Mouse (Mus musculus): ENCODE results near the gene Mapk8ip2. TPM values are rescaled to one million over a fixed set of nuclear protein-coding genes. Genes with fewer than 3 reads are reported as not detected.

Mapk8ip2 gene
- total RNA-seq, 2 experiments from 2014 or later, result not detected

- peak; percentile 99 for ATAC-seq (replicated peaks; ENCODE audit: poor library complexity)
Observed at GRCm38 (mm10) chr15:89452906-89453864, 528 bp upstream of the Mapk8ip2 start.

GRCm38 (mm10) chr15:89454857-89455256, 1.1 kb downstream of the Mapk8ip2 start:
- no peak for ATAC-seq (replicated peaks; ENCODE audit: poor library complexity)

GRCm38 (mm10) chr15:89455642-89456041, 1.9 kb downstream of the Mapk8ip2 start:
- no peak for ATAC-seq (replicated peaks; ENCODE audit: poor library complexity)

GRCm38 (mm10) chr15:89458942-89459341, 5.2 kb downstream of the Mapk8ip2 start:
- ATAC-seq (replicated peaks; ENCODE audit: poor library complexity), result peak; percentile 35

- no peak for ATAC-seq (replicated peaks; ENCODE audit: poor library complexity)
Observed at GRCm38 (mm10) chr15:89459821-89460220, 6.1 kb downstream of the Mapk8ip2 start.

GRCm38 (mm10) chr15:89460298-89460697, 6.6 kb downstream of the Mapk8ip2 start:
- no peak for ATAC-seq (replicated peaks; ENCODE audit: poor library complexity)

- ATAC-seq (replicated peaks; ENCODE audit: poor library complexity), result no peak
Observed at GRCm38 (mm10) chr15:89461321-89461720, 7.6 kb downstream of the Mapk8ip2 start.

GRCm38 (mm10) chr15:89462176-89462575, 8.5 kb downstream of the Mapk8ip2 start:
- no peak for ATAC-seq (replicated peaks; ENCODE audit: poor library complexity)

- peak; percentile 85 for ATAC-seq (replicated peaks; ENCODE audit: poor library complexity)
Observed at GRCm38 (mm10) chr15:89463334-89464235, 9.9 kb downstream of the Mapk8ip2 start.

GRCm38 (mm10) chr15:89465052-89465451, 11.3 kb downstream of the Mapk8ip2 start:
- no peak for ATAC-seq (replicated peaks; ENCODE audit: poor library complexity)

GRCm38 (mm10) chr15:89468577-89468976, 14.9 kb downstream of the Mapk8ip2 start:
- peak; percentile 90 for ATAC-seq (replicated peaks; ENCODE audit: poor library complexity)

- ATAC-seq (replicated peaks; ENCODE audit: poor library complexity), result no peak
Observed at GRCm38 (mm10) chr15:89471476-89471875, 17.8 kb downstream of the Mapk8ip2 start.

GRCm38 (mm10) chr15:89473370-89473769, 19.7 kb downstream of the Mapk8ip2 start:
- ATAC-seq (replicated peaks; ENCODE audit: poor library complexity), result no peak

GRCm38 (mm10) chr15:89473921-89474320, 20.2 kb downstream of the Mapk8ip2 start:
- ATAC-seq (replicated peaks; ENCODE audit: poor library complexity), result no peak

GRCm38 (mm10) chr15:89474596-89475292, 21.0 kb downstream of the Mapk8ip2 start:
- no peak for ATAC-seq (replicated peaks; ENCODE audit: poor library complexity)

- no peak; the same call in 1 of the 2 replicates for ATAC-seq (replicated peaks; ENCODE audit: poor library complexity)
Observed at GRCm38 (mm10) chr15:89475293-89475600, 21.5 kb downstream of the Mapk8ip2 start.

GRCm38 (mm10) chr15:89475611-89476474, 22.1 kb downstream of the Mapk8ip2 start:
- peak; percentile 91 for ATAC-seq (replicated peaks; ENCODE audit: poor library complexity)

GRCm38 (mm10) chr15:89476475-89476815, 22.7 kb downstream of the Mapk8ip2 start:
- no peak for ATAC-seq (replicated peaks; ENCODE audit: poor library complexity)

GRCm38 (mm10) chr15:89477091-89477491, 23.4 kb downstream of the Mapk8ip2 start, which contains the start of gene Arsa:
Gene Arsa (minus strand): TSS chr15:89477425.
- ATAC-seq (replicated peaks; ENCODE audit: poor library complexity), result no peak

- no peak for ATAC-seq (replicated peaks; ENCODE audit: poor library complexity)
Observed at GRCm38 (mm10) chr15:89477806-89478205, 24.1 kb downstream of the Mapk8ip2 start.

All from megakaryocyte progenitor cell, adult 5-6 weeks (primary cell).